In genomic region chr8:40187584-40187934, GRCm38 (mm10) we compare ENCODE assay signal across 9 mouse cellular contexts.
DNase-seq lines count a peak whose midpoint lies in the region; ATAC-seq lines count a peak whose summit lies in the region.
"Had no signal": no experiment of that assay in that cellular context is flagged by ENCODE, and none has a peak within 500 bp of the region (broad histone marks: within the 10 kb centered on the region; RNA-seq: fewer than 3 reads in every experiment).

No protein-coding gene starts in this region.

- no peaks in the 10 kb centered on the region for H3K4me1 ChIP-seq in heart, embryonic 12.5 days (replicated peaks)
- no peaks in the 10 kb centered on the region for H3K4me1 ChIP-seq in heart, embryonic 10.5 days
- no peaks in the 10 kb centered on the region for H3K4me1 ChIP-seq in embryonic facial prominence, embryonic 11.5 days (ENCODE audit: control insufficient read depth, insufficient read depth, low read length)
- 0 out of 2 replicates have a peak, but pooled peaks cover 7% of the 10 kb centered on the region for H3K4me1 ChIP-seq in hindbrain, embryonic 10.5 days (replicated peaks)
- H3K4me1 ChIP-seq: liver, embryonic 15.5 days had no signal

- no peak overlapping the region for H3K9ac ChIP-seq in heart, embryonic 12.5 days
- H3K9ac ChIP-seq in embryonic facial prominence, embryonic 11.5 days (replicated peaks; ENCODE audit: low read length), result no peak overlapping the region
- H3K9ac ChIP-seq: liver, embryonic 15.5 days had no signal

- no peak overlapping the region for H3K4me3 ChIP-seq in heart, embryonic 12.5 days
- H3K4me3 ChIP-seq in heart, embryonic 10.5 days, result no peak overlapping the region
- no peak overlapping the region for H3K4me3 ChIP-seq in embryonic facial prominence, embryonic 11.5 days (ENCODE audit: low read depth, low read length)
- H3K4me3 ChIP-seq in hindbrain, embryonic 10.5 days, result peak overlapping the region; percentile 42; the same call in 1 of the 2 replicates
- H3K4me3 ChIP-seq: liver, embryonic 15.5 days had no signal

- no peaks in the 10 kb centered on the region for H3K27me3 ChIP-seq in heart, embryonic 12.5 days (replicated peaks)
- no peaks in the 10 kb centered on the region for H3K27me3 ChIP-seq in heart, embryonic 10.5 days (ENCODE audit: insufficient read depth, poor library complexity, severe bottlenecking)
- no peaks in the 10 kb centered on the region for H3K27me3 ChIP-seq in embryonic facial prominence, embryonic 11.5 days (ENCODE audit: control insufficient read depth, insufficient read depth, low read length)
- no peaks in the 10 kb centered on the region for H3K27me3 ChIP-seq in hindbrain, embryonic 10.5 days (ENCODE audit: insufficient read depth, poor library complexity, severe bottlenecking)
- H3K27me3 ChIP-seq: liver, embryonic 15.5 days had no signal

- no peak for ATAC-seq in heart, embryonic 12.5 days (ENCODE audit: insufficient number of reproducible peaks, low FRiP score)
- ATAC-seq in embryonic facial prominence, embryonic 11.5 days (replicated peaks; ENCODE audit: insufficient number of reproducible peaks, low FRiP score, low TSS enrichment, low read depth), result no peak
- no peak for ATAC-seq in erythroblast, adult 5-6 weeks (replicated peaks; ENCODE audit: low FRiP score, poor library complexity, severe bottlenecking)

- DNase-seq in heart, embryonic 10.5 days (ENCODE audit: low spot score), result no peak
- DNase-seq in adrenal gland, postnatal 25 days, result peak; percentile 11
- DNase-seq in embryonic facial prominence, embryonic 11.5 days (ENCODE audit: low spot score), result peak; percentile 79
- peak; percentile 11 for DNase-seq in hindbrain, embryonic 10.5 days (ENCODE audit: low spot score)
- DNase-seq in left cerebral cortex, postnatal 25 days (ENCODE audit: low spot score in 2 of 2), result peak; percentile 45 to 55
- DNase-seq in retina, adult 2 months (ENCODE audit: low read depth, low spot score), result peak; percentile 25

- WGBS in heart, embryonic 12.5 days, result 1% methylated on average over 5 of the region's 5 CpGs
- 4% methylated on average over 5 of the region's 5 CpGs for WGBS in heart, embryonic 10.5 days
- 3% methylated on average over 5 of the region's 5 CpGs for WGBS in embryonic facial prominence, embryonic 11.5 days
- 7% methylated on average over 5 of the region's 5 CpGs for WGBS in hindbrain, embryonic 10.5 days

- no peaks in the 10 kb centered on the region for H3K9me3 ChIP-seq in heart, embryonic 12.5 days (replicated peaks)
- no peaks in the 10 kb centered on the region for H3K9me3 ChIP-seq in heart, embryonic 10.5 days
- no peaks in the 10 kb centered on the region for H3K9me3 ChIP-seq in embryonic facial prominence, embryonic 11.5 days (replicated peaks; ENCODE audit: control insufficient read depth, low read length)
- no peaks in the 10 kb centered on the region for H3K9me3 ChIP-seq in hindbrain, embryonic 10.5 days
- H3K9me3 ChIP-seq: liver, embryonic 15.5 days had no signal

- H3K36me3 ChIP-seq in heart, embryonic 12.5 days, result no peaks in the 10 kb centered on the region
- H3K36me3 ChIP-seq in heart, embryonic 10.5 days, result no peaks in the 10 kb centered on the region
- no peaks in the 10 kb centered on the region for H3K36me3 ChIP-seq in embryonic facial prominence, embryonic 11.5 days (replicated peaks; ENCODE audit: control insufficient read depth, insufficient read depth, low read depth, low read length)
- H3K36me3 ChIP-seq in hindbrain, embryonic 10.5 days, result no peaks in the 10 kb centered on the region
- H3K36me3 ChIP-seq: liver, embryonic 15.5 days had no signal

- no peak overlapping the region for H3K27ac ChIP-seq in heart, embryonic 12.5 days (ENCODE audit: poor library complexity, severe bottlenecking)
- H3K27ac ChIP-seq in heart, embryonic 10.5 days, result no peak overlapping the region
- no peak overlapping the region for H3K27ac ChIP-seq in embryonic facial prominence, embryonic 11.5 days (replicated peaks; ENCODE audit: low read depth, low read length)
- no peak overlapping the region for H3K27ac ChIP-seq in hindbrain, embryonic 10.5 days
- H3K27ac ChIP-seq: liver, embryonic 15.5 days had no signal

- intact Hi-C loops in left cerebral cortex, postnatal 25 days (cut with DNase I), result loop anchor here (5.0 kb wide), 4 partner anchors 110 to 310 kb away; no protein-coding TSS in a partner anchor

- peak overlapping the region; percentile 58; the same call in 1 of the 2 replicates for H3K4me2 ChIP-seq in heart, embryonic 12.5 days
- H3K4me2 ChIP-seq in embryonic facial prominence, embryonic 11.5 days (ENCODE audit: low read depth, low read length), result no peak overlapping the region
- H3K4me2 ChIP-seq: liver, embryonic 15.5 days had no signal
